Mouse (Mus musculus): Measurements from ENCODE around the gene 1300017J02Rik.

The 1300017J02Rik gene

GRCm38 (mm10) chr9:103208802-103209423 is 96.0 kb downstream of the 1300017J02Rik start:
- no peak for DNase-seq

GRCm38 (mm10) chr9:103207846-103208245 is 97.0 kb downstream of the 1300017J02Rik start:
- DNase-seq: peak; percentile 97

GRCm38 (mm10) chr9:103205786-103206185 is 99.1 kb downstream of the 1300017J02Rik start:
- DNase-seq: no peak

- peak; percentile 99 for DNase-seq
Observed at GRCm38 (mm10) chr9:103201561-103202260, 103.2 kb downstream of the 1300017J02Rik start, which contains the start of gene Srprb. Gene Srprb (minus strand): TSS chr9:103202137.

Measured in heart, adult 11 months (tissue).